Mouse (Mus musculus) hindbrain, embryonic 15.5 days (tissue): ENCODE results near the gene Elp6. TPM values are rescaled to one million over a fixed set of nuclear protein-coding genes. Genes with fewer than 3 reads are reported as not detected.

ENCODE experiments used
- ATAC-seq: fragments of 200-750 bp; cut with Nextera tagmentation; 2 replicates; pipeline ENCODE4 v1.8.0; 2017; ENCODE audit warnings: low read depth, moderate number of reproducible peaks, moderate TSS enrichment; ENCODE audit not compliant: low FRiP score
- H3K27ac ChIP-seq: fragments of 300-500 bp; sonication (generic); replicated peaks from 2 replicates; pipeline ENCODE4 v1.5.1; 2015; ENCODE audit warnings: mild to moderate bottlenecking, inconsistent platforms
- H3K27me3 ChIP-seq: fragments of 300-500 bp; sonication (generic); 2 replicates; pipeline ENCODE4 v1.6.1; 2015; ENCODE audit warnings: control low read depth, inconsistent platforms
- H3K36me3 ChIP-seq: fragments of 300-500 bp; sonication (generic); 2 replicates; pipeline ENCODE4 v1.6.1; 2015; ENCODE audit warnings: control low read depth, inconsistent platforms
- H3K4me1 ChIP-seq: fragments of 300-500 bp; sonication (generic); replicated peaks from 2 replicates; pipeline ENCODE4 v1.6.1; 2015; ENCODE audit warnings: control low read depth, inconsistent platforms
- H3K4me2 ChIP-seq: fragments of 300-500 bp; sonication (generic); 2 replicates; pipeline ENCODE4 v1.6.1; 2015; ENCODE audit warnings: moderate library complexity, mild to moderate bottlenecking, inconsistent platforms
- H3K4me3 ChIP-seq: fragments of 300-500 bp; sonication (generic); 2 replicates; pipeline ENCODE4 v1.5.1; 2015; ENCODE audit warnings: mild to moderate bottlenecking, inconsistent platforms
- H3K9ac ChIP-seq: fragments of 300-500 bp; sonication (generic); 2 replicates; pipeline ENCODE4 v1.6.1; 2015; ENCODE audit warnings: inconsistent platforms
- H3K9me3 ChIP-seq: fragments of 300-500 bp; sonication (generic); 2 replicates; pipeline ENCODE4 v1.6.1; 2016; ENCODE audit warnings: control low read depth, inconsistent platforms
- WGBS: fragments of 180-500 bp; shearing (Covaris S2); methylation state at CpG from one replicate; pipeline ENCODE4 v1.1.7; 2015; 5-methylcytosine and 5-hydroxymethylcytosine counted together
- polyA plus RNA-seq: library from polyadenylated mRNA; unstranded; fragments of >200 nt; fragmentation: Nextera tagmentation; extraction: Ambion mirVana; gene quantifications from 2 replicates; pipeline ENCODE4 v1.2.1, GENCODE M21; 2015

Gene Elp6
- polyA plus RNA-seq, 1 experiment from 2014 or later = 42.1 TPM

DNA sequence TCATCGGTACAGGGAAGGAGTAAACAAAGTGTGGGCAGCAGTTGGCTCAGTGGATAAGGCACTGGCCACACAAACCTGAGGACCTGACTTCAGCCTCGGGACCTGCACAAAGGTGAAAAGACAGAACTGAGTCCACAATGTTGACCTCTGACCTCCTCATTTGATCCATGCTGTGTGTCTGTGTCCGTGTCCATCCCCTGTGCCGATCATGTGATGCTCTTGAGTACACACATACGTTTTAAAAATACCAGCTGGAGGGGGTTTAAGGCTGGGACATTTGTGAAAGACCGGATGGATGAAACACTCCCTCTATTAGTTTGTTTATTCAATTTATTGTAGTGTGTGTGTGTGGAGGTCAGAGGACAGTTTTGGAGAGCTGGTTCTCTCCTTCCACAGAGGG is 38.8 kb downstream of the Elp6 start:
- Histone ChIP-seq H3K4me2 (no peak overlapping the region), H3K27me3 (no peaks in the 10 kb centered on the region), H3K9me3 (no peaks in the 10 kb centered on the region), H3K4me1 (no peaks in the 10 kb centered on the region), H3K27ac (no peak overlapping the region), H3K4me3 (no peak overlapping the region), H3K9ac (no peak overlapping the region), H3K36me3 (no peaks in the 10 kb centered on the region)
- no peak for ATAC-seq
- WGBS = 66% methylated on average over 6 of the region's 6 CpGs

- no peak for ATAC-seq
- no peaks in the 10 kb centered on the region for H3K36me3 ChIP-seq
- 76% methylated on average over 7 of the region's 7 CpGs for WGBS
- no peak overlapping the region for H3K27ac ChIP-seq
- no peaks in the 10 kb centered on the region for H3K4me1 ChIP-seq
- H3K27me3 ChIP-seq = no peaks in the 10 kb centered on the region
- no peaks in the 10 kb centered on the region for H3K9me3 ChIP-seq
- no peak overlapping the region for H3K4me2 ChIP-seq
- no peak overlapping the region for H3K4me3 ChIP-seq
- no peak overlapping the region for H3K9ac ChIP-seq
Observed at GRCm38 (mm10) chr9:110345057-110345739, 40.2 kb downstream of the Elp6 start.

GRCm38 (mm10) chr9:110348899-110349298 is 43.9 kb downstream of the Elp6 start:
- no peak for ATAC-seq
- H3K9ac ChIP-seq = no peak overlapping the region
- no peaks in the 10 kb centered on the region for H3K9me3 ChIP-seq
- H3K4me1 ChIP-seq = no peaks in the 10 kb centered on the region
- H3K4me2 ChIP-seq = no peak overlapping the region
- H3K4me3 ChIP-seq = no peak overlapping the region
- 72% methylated on average over 4 of the region's 4 CpGs for WGBS
- H3K36me3 ChIP-seq = peaks cover under 1% of the 10 kb centered on the region; the same call in 1 of the 2 replicates
- H3K27me3 ChIP-seq = no peaks in the 10 kb centered on the region
- H3K27ac ChIP-seq = no peak overlapping the region

- Histone ChIP-seq H3K36me3 (peaks cover 6% of the 10 kb centered on the region; the same call in 1 of the 2 replicates), H3K9me3 (no peaks in the 10 kb centered on the region), H3K27ac (no peak overlapping the region), H3K4me3 (no peak overlapping the region), H3K4me2 (no peak overlapping the region), H3K27me3 (no peaks in the 10 kb centered on the region), H3K9ac (no peak overlapping the region), H3K4me1 (no peaks in the 10 kb centered on the region)
- no peak for ATAC-seq
- 92% methylated on average over 5 of the region's 5 CpGs for WGBS
Observed at GRCm38 (mm10) chr9:110350188-110350587, 45.2 kb downstream of the Elp6 start.

- Histone ChIP-seq H3K4me1 (no peaks in the 10 kb centered on the region), H3K4me2 (no peak overlapping the region), H3K27me3 (no peaks in the 10 kb centered on the region), H3K9me3 (no peaks in the 10 kb centered on the region), H3K27ac (no peak overlapping the region), H3K9ac (no peak overlapping the region), H3K4me3 (no peak overlapping the region), H3K36me3 (peaks cover 6% of the 10 kb centered on the region; the same call in 1 of the 2 replicates)
- 87% methylated on average over 5 of the region's 5 CpGs for WGBS
- no peak for ATAC-seq
Observed at GRCm38 (mm10) chr9:110350612-110351011, 45.6 kb downstream of the Elp6 start.

DNA sequence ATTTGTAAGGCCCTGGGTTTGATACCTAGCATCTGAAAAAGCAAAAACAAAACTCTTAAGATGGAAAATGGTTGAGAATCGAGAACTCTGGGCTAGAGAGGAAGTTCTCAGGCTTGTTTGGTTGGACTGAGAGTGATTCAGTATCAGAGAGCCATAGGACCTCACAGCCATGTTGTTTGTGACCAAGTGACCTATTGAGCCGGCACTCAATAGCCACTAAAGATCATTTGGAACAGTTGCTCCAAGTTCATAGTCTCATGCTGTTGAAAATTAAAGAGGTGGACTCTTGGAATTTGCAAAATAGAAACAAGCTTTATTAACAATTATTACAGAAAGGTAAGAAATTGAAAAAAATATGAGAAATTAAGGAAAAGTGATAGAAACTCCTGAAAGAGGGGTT is 46.4 kb downstream of the Elp6 start:
- Histone ChIP-seq H3K27ac (no peak overlapping the region), H3K4me2 (no peak overlapping the region), H3K9ac (no peak overlapping the region), H3K9me3 (no peaks in the 10 kb centered on the region), H3K4me1 (no peaks in the 10 kb centered on the region), H3K27me3 (no peaks in the 10 kb centered on the region), H3K36me3 (peaks cover 8% of the 10 kb centered on the region; the same call in 1 of the 2 replicates), H3K4me3 (no peak overlapping the region)
- no peak for ATAC-seq
- WGBS = 90% methylated on average over 2 of the region's 2 CpGs

DNA sequence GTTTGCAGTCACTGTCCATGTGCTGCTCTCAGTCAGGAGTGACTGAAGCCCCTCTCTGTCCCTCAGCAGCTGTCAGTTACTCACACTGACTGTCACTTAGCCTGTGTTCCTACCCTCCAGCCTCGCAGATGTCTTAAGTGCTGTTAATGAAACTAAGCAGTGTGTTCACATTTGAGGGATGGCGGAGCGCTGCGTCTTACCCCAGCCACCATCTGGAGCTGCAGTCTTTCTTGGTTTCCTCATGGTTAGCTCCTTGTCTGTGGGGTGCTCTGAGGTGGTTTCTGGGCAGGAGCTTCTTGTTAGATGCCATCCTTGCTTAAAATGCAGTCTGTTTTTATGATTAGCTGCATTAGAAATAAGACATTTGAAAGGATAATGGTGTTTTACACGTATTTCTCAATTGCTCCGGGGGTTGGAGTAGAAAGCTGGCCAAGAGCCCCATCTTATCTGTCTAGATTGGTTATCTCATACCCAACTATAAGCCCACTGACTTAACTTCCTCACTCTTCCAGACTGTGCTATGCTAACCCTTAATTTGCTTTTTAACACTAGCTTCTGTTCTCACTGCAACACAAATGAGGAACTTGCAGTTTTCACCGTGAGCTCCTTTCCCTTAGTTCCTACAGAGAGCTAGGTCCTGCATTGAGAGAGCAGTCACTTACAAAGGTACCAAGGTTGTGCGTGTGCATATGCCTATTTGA is 47.1 kb downstream of the Elp6 start:
- no peaks in the 10 kb centered on the region for H3K9me3 ChIP-seq
- no peak overlapping the region for H3K27ac ChIP-seq
- ATAC-seq = no peak
- H3K4me2 ChIP-seq = no peak overlapping the region
- H3K4me1 ChIP-seq = no peaks in the 10 kb centered on the region
- H3K9ac ChIP-seq = no peak overlapping the region
- no peak overlapping the region for H3K4me3 ChIP-seq
- H3K27me3 ChIP-seq = no peaks in the 10 kb centered on the region
- 85% methylated on average over 8 of the region's 8 CpGs for WGBS
- H3K36me3 ChIP-seq = peaks cover 12% of the 10 kb centered on the region; the same call in 1 of the 2 replicates

- Histone ChIP-seq H3K9me3 (no peaks in the 10 kb centered on the region), H3K4me3 (no peak overlapping the region), H3K4me2 (no peak overlapping the region), H3K36me3 (peaks cover 20% of the 10 kb centered on the region), H3K4me1 (no peaks in the 10 kb centered on the region), H3K27me3 (no peaks in the 10 kb centered on the region), H3K9ac (no peak overlapping the region), H3K27ac (no peak overlapping the region)
- 86% methylated on average over 2 of the region's 2 CpGs for WGBS
- no peak for ATAC-seq
Observed at GRCm38 (mm10) chr9:110358341-110358740, 53.4 kb downstream of the Elp6 start.

DNA sequence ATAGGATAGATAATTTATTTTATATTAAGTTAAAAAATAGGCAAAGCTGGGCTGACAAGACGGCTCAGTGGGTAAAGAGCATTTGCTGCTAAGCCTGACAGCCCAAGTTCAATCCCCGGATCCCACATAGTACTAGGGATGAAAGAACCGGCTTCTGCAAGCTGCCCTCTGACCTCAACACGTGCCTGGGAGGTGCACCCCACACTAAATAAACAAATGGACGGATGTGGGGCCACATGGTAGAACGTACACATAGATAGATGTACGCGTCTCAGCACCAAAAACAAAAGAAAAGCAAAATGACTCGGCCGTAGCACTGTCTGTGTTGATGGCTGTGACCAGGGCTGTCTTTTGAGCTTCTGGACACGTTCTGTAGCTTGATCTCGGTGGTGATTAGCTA is 56.3 kb downstream of the Elp6 start:
- Histone ChIP-seq H3K36me3 (peaks cover 31% of the 10 kb centered on the region), H3K4me1 (no peaks in the 10 kb centered on the region), H3K4me2 (no peak overlapping the region), H3K4me3 (no peak overlapping the region), H3K27me3 (no peaks in the 10 kb centered on the region), H3K9ac (no peak overlapping the region), H3K9me3 (no peaks in the 10 kb centered on the region), H3K27ac (no peak overlapping the region)
- no peak for ATAC-seq
- 77% methylated on average over 12 of the region's 12 CpGs for whole genome bisulfite sequencing

GRCm38 (mm10) chr9:110362337-110362736 is 57.4 kb downstream of the Elp6 start:
- H3K4me3 ChIP-seq = no peak overlapping the region
- 90% methylated on average over 10 of the region's 10 CpGs for WGBS
- no peaks in the 10 kb centered on the region for H3K9me3 ChIP-seq
- no peaks in the 10 kb centered on the region for H3K27me3 ChIP-seq
- H3K9ac ChIP-seq = no peak overlapping the region
- no peak overlapping the region for H3K4me2 ChIP-seq
- H3K4me1 ChIP-seq = no peaks in the 10 kb centered on the region
- ATAC-seq = no peak
- no peak overlapping the region for H3K27ac ChIP-seq
- H3K36me3 ChIP-seq = peaks cover 27% of the 10 kb centered on the region

DNA sequence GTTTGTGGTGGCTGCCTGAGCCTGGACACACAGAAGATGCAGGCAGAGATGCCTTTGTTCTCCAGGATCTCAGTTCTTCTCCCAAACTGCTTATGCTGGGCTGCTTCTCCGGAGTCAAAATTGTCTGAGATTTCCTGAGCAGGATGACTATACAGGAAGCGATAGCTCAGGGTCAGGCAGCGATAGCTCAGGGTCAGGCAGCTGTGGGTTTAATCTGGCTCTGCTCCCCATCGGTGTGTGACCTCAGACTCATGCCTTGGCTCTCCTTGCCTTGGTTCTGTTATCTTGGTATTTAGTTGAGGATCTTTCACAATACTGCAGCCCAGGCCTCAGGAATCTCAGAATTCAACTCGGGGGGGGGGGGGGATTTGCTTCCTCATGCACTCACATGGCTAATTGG is 61.8 kb downstream of the Elp6 start:
- ATAC-seq = no peak
- Histone ChIP-seq H3K4me1 (no peaks in the 10 kb centered on the region), H3K9me3 (no peaks in the 10 kb centered on the region), H3K27me3 (no peaks in the 10 kb centered on the region), H3K36me3 (peaks cover 29% of the 10 kb centered on the region), H3K4me3 (no peak overlapping the region), H3K4me2 (no peak overlapping the region), H3K27ac (no peak overlapping the region), H3K9ac (no peak overlapping the region)
- 86% methylated on average over 5 of the region's 5 CpGs for WGBS

- H3K9ac ChIP-seq = no peak overlapping the region
- H3K9me3 ChIP-seq = no peaks in the 10 kb centered on the region
- no peak overlapping the region for H3K4me2 ChIP-seq
- no peak for ATAC-seq
- H3K27me3 ChIP-seq = no peaks in the 10 kb centered on the region
- H3K4me1 ChIP-seq = no peaks in the 10 kb centered on the region
- H3K36me3 ChIP-seq = peaks cover 24% of the 10 kb centered on the region
- H3K27ac ChIP-seq = no peak overlapping the region
- H3K4me3 ChIP-seq = no peak overlapping the region
- WGBS = 94% methylated on average over 3 of the region's 3 CpGs
Observed at GRCm38 (mm10) chr9:110369860-110370259, 64.9 kb downstream of the Elp6 start.
